Mouse (Mus musculus) cortical plate, adult 2 months (tissue): ENCODE data around the gene A930004D18Rik.

Experiments used
- CTCF ChIP-seq: fragments of 200-500 bp; IDR thresholded peaks from 2 replicates; pipeline ENCODE4 v1.5.1; 2011; ENCODE audit warnings: mild to moderate bottlenecking, control low read depth, low read length; ENCODE audit not compliant: insufficient read depth; ENCODE audit errors: extremely low read depth
- POLR2A ChIP-seq: fragments of 200-500 bp; IDR thresholded peaks from 2 replicates; pipeline ENCODE4 v1.6.1; 2011; ENCODE audit warnings: mild to moderate bottlenecking, low read length, control low read depth; ENCODE audit not compliant: insufficient read depth; ENCODE audit errors: extremely low read depth

DNA sequence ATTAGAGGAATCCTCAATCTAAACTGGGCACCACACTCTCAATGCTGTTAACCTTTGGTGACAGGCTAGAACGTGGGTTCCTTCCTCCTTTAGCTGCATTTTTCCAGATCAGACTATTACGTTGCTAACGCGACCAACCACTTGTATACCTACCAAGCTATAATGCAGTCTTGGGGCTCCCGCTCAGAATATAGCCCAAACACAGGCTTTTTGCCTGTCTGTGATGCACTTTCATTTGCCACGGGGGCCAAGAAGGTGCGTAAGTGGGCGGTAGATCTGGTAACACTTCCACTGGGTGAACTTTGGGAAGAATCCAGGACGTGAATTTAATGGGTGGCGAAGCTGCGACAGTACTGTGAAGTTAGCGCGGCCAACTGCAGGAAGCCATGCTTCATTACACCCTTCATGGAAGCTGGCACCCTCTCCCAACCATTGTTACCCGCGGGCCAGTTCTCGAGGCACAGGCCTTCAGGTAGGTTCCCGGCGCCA is 26.3 kb upstream of the A930004D18Rik start:
- TF ChIP-seq CTCF (no peak), POLR2A (no peak)
